9 mouse cellular contexts compared by ENCODE assay signal in the genomic region with DNA sequence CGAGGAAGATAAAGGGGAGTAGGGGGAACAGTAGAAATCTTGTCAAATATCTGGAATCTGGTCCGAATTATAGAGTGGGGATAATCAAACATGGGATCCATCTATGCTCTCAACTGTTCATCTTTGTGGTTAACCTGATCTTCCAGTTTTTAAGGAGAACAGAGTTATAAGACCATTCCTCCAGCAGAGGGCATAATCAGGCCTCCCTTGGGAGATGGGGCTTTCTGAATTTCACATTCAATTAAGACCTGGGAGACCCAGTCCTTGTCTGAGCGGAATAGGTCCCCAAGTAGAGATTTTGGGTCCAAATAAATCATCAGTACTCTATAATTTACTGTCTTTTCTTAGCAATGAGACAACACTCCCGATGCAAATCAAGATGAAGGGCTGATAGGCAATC.
A peak's percentile ranks its signal among the peaks of the same experiment; 100 is the strongest.
DNase-seq lines count a peak whose midpoint lies in the region; ATAC-seq and TF ChIP-seq lines count a peak whose summit lies in the region.
"Had no signal": no experiment of that assay in that cellular context is flagged by ENCODE, and none has a peak within 500 bp of the region (broad histone marks: within the 10 kb centered on the region; RNA-seq: fewer than 3 reads in every experiment).

No protein-coding gene starts in this region.

- no peak overlapping the region for H3K4me2 ChIP-seq in kidney, postnatal 0 days (ENCODE audit: low read length)

- ATAC-seq in kidney, postnatal 0 days (replicated peaks; ENCODE audit: low FRiP score, low read depth): no peak

- H3K27ac ChIP-seq in kidney, postnatal 0 days: no peak overlapping the region
- H3K27ac ChIP-seq: liver, embryonic 14.5 days had no signal

- intact Hi-C loops in left cerebral cortex, postnatal 25 days (cut with DNase I): loop anchor here (1.0 to 5.0 kb wide), 3 partner anchors 234 to 435 kb away; no protein-coding TSS in a partner anchor

- H3K27me3 ChIP-seq in kidney, postnatal 0 days (ENCODE audit: insufficient read depth, low read length): no peaks in the 10 kb centered on the region

- 49% methylated on average over 4 of the region's 4 CpGs for WGBS in kidney, postnatal 0 days

- TF ChIP-seq CTCF in kidney, postnatal 0 days (IDR thresholded peaks at IDR 0.05; ENCODE audit: low read depth): peak; percentile 70

- peak; percentile 3 for DNase-seq in adrenal gland, adult 2 months
- DNase-seq in adrenal gland, postnatal 25 days: no peak
- peak; percentile 43 for DNase-seq in kidney, postnatal 0 days (ENCODE audit: low spot score)
- no peak for DNase-seq in kidney, adult 18-20 months
- DNase-seq in brain, embryonic 18.5 days (ENCODE audit: low read depth, low spot score): peak; percentile 14
- peak; percentile 37 to 61 for DNase-seq in left cerebral cortex, postnatal 25 days (ENCODE audit: low spot score in 2 of 2)
- DNase-seq in ovary, adult 18-20 months (ENCODE audit: low spot score): no peak
- DNase-seq in spleen, postnatal 10 days (ENCODE audit: low spot score in 2 of 2): no peak

- no peak overlapping the region for H3K4me3 ChIP-seq in kidney, postnatal 0 days (replicated peaks; ENCODE audit: low read depth, low read length)

- H3K9ac ChIP-seq in kidney, postnatal 0 days (ENCODE audit: low read depth, low read length): no peak overlapping the region
- H3K9ac ChIP-seq: liver, embryonic 14.5 days had no signal

- no peaks in the 10 kb centered on the region for H3K9me3 ChIP-seq in kidney, postnatal 0 days (replicated peaks; ENCODE audit: low read length)

- H3K4me1 ChIP-seq in kidney, postnatal 0 days (replicated peaks; ENCODE audit: insufficient read depth, low read length): no peaks in the 10 kb centered on the region

- H3K36me3 ChIP-seq in kidney, postnatal 0 days (ENCODE audit: insufficient read depth, low read length): no peaks in the 10 kb centered on the region

Comparison
In these comparisons a context has a peak if more than half of its experiments do, and no peak if none do; other contexts are left out.
1. DNase-seq: peak in adrenal gland, adult 2 months (single experiment), kidney, postnatal 0 days (single experiment), brain, embryonic 18.5 days (single experiment) and left cerebral cortex, postnatal 25 days (2 of 2); none in adrenal gland, postnatal 25 days (single experiment), kidney, adult 18-20 months (single experiment), ovary, adult 18-20 months (single experiment) and spleen, postnatal 10 days (0 of 2).